Mouse (Mus musculus) lung, adult 2 months (tissue): ENCODE results near the gene Prkce.

Source experiments
- CTCF ChIP-seq: fragments of 200-500 bp; IDR thresholded peaks from 2 replicates; pipeline ENCODE4 v1.5.1; 2011; ENCODE audit warnings: mild to moderate bottlenecking, low read length, control low read depth; ENCODE audit not compliant: insufficient read depth
- POLR2A ChIP-seq: fragments of 200-500 bp; IDR thresholded peaks from 2 replicates; pipeline ENCODE4 v1.6.1; 2011; ENCODE audit warnings: low read depth, mild to moderate bottlenecking, control low read depth, low read length, borderline replicate concordance; ENCODE audit errors: extremely low read depth

- no peak for TF ChIP-seq CTCF
- no peak for TF ChIP-seq POLR2A
These were observed 356.3 kb downstream of the Prkce start for GRCm38 (mm10) chr17:86523843-86524242.
